In genomic region chr16:20547423-20547822, GRCm38 (mm10) we compare ENCODE assay signal across 7 mouse cellular contexts. TPM values are rescaled to one million over a fixed set of nuclear protein-coding genes. Genes with fewer than 3 reads are reported as not detected.
DNase-seq lines count a peak whose midpoint lies in the region; ATAC-seq lines count a peak whose summit lies in the region.

No protein-coding gene starts in this region.

- WGBS in neural tube, embryonic 11.5 days = 56% methylated on average over 5 of the region's 5 CpGs
- WGBS in forebrain, embryonic 15.5 days = 57% methylated on average over 5 of the region's 5 CpGs
- 48% methylated on average over 5 of the region's 5 CpGs for WGBS in lung, embryonic 15.5 days

- H3K9ac ChIP-seq in neural tube, embryonic 11.5 days (ENCODE audit: low read length) = no peak overlapping the region
- H3K9ac ChIP-seq in forebrain, embryonic 15.5 days (replicated peaks) = no peak overlapping the region
- peak overlapping the region; percentile 55; the same call in 1 of the 2 replicates for H3K9ac ChIP-seq in lung, embryonic 15.5 days

- H3K36me3 ChIP-seq in neural tube, embryonic 11.5 days (ENCODE audit: control insufficient read depth, insufficient read depth, low read length) = peaks cover 16% of the 10 kb centered on the region
- H3K36me3 ChIP-seq in forebrain, embryonic 15.5 days = peaks cover 46% of the 10 kb centered on the region
- H3K36me3 ChIP-seq in lung, embryonic 15.5 days = peaks cover 53% of the 10 kb centered on the region

- peak overlapping the region; percentile 89 for H3K4me2 ChIP-seq in neural tube, embryonic 11.5 days (ENCODE audit: low read depth)
- no peak overlapping the region for H3K4me2 ChIP-seq in forebrain, embryonic 15.5 days (replicated peaks)
- H3K4me2 ChIP-seq in lung, embryonic 15.5 days = peak overlapping the region; percentile 66

- H3K9me3 ChIP-seq in neural tube, embryonic 11.5 days (ENCODE audit: control insufficient read depth, low read length) = no peaks in the 10 kb centered on the region
- H3K9me3 ChIP-seq in forebrain, embryonic 15.5 days = no peaks in the 10 kb centered on the region
- H3K9me3 ChIP-seq in lung, embryonic 15.5 days = no peaks in the 10 kb centered on the region

- DNase-seq in neural tube, embryonic 11.5 days (ENCODE audit: low spot score) = no peak
- no peak for DNase-seq in neural tube, embryonic 10.5 days (ENCODE audit: extremely low spot score, low spot score)
- DNase-seq in right cerebral cortex, postnatal 10 days (ENCODE audit: low spot score in 2 of 2) = no peak
- no peak for DNase-seq in left cerebral cortex, adult 11 months (ENCODE audit: low spot score)
- DNase-seq in left cerebral cortex, postnatal 4 days = no peak

- H3K4me1 ChIP-seq in neural tube, embryonic 11.5 days (ENCODE audit: control insufficient read depth, insufficient read depth, low read length) = peaks cover 6% of the 10 kb centered on the region; the same call in 1 of the 2 replicates
- H3K4me1 ChIP-seq in forebrain, embryonic 15.5 days = peaks cover 16% of the 10 kb centered on the region
- H3K4me1 ChIP-seq in lung, embryonic 15.5 days = peaks cover 16% of the 10 kb centered on the region

- no peak overlapping the region for H3K4me3 ChIP-seq in neural tube, embryonic 11.5 days (ENCODE audit: low read depth, low read length)
- peak overlapping the region; percentile 61; the same call in 1 of the 2 replicates for H3K4me3 ChIP-seq in forebrain, embryonic 15.5 days
- peak overlapping the region; percentile 92 for H3K4me3 ChIP-seq in lung, embryonic 15.5 days

- ATAC-seq in neural tube, embryonic 11.5 days (ENCODE audit: insufficient read depth, low FRiP score, low TSS enrichment) = no peak
- ATAC-seq in forebrain, embryonic 15.5 days (replicated peaks) = no peak
- no peak for ATAC-seq in lung, embryonic 15.5 days (ENCODE audit: borderline replicate concordance, extremely low read depth, low FRiP score, low TSS enrichment)

- intact Hi-C loops in left cerebral cortex, postnatal 4 days (cut with DNase I) = no loop called here

- H3K27ac ChIP-seq in neural tube, embryonic 11.5 days (ENCODE audit: low read depth, low read length) = no peak overlapping the region
- H3K27ac ChIP-seq in forebrain, embryonic 15.5 days (replicated peaks) = no peak overlapping the region
- peak overlapping the region; percentile 72 for H3K27ac ChIP-seq in lung, embryonic 15.5 days

- no peaks in the 10 kb centered on the region for H3K27me3 ChIP-seq in neural tube, embryonic 11.5 days (ENCODE audit: control insufficient read depth, insufficient read depth, low read length)
- H3K27me3 ChIP-seq in forebrain, embryonic 15.5 days = no peaks in the 10 kb centered on the region
- H3K27me3 ChIP-seq in lung, embryonic 15.5 days = no peaks in the 10 kb centered on the region

RNA-seq across cellular contexts. Expression of gene Abcf3, which starts 1.0 kb away (rescaled TPM):
- polyA plus RNA-seq in neural tube, embryonic 11.5 days (2014; fragmentation: Nextera tagmentation; extraction: Ambion mirVana) = 59.5 and 61.3 TPM in 2 replicates
- polyA plus RNA-seq in forebrain, embryonic 15.5 days (2015; fragmentation: Nextera tagmentation; extraction: Ambion mirVana) = 74.0 and 74.5 TPM in 2 replicates
- polyA plus RNA-seq in lung, embryonic 15.5 days (2015; fragmentation: Nextera tagmentation; extraction: Ambion mirVana) = 53.0 and 57.9 TPM in 2 replicates
- 10 to 100 TPM; 74.7 to 94.0 TPM for total RNA-seq in left cerebral cortex, postnatal 4 days (2021)

RNA-seq across cellular contexts. Expression of gene Ap2m1, which starts 12.1 kb away (rescaled TPM):
- polyA plus RNA-seq in neural tube, embryonic 11.5 days (2014; fragmentation: Nextera tagmentation; extraction: Ambion mirVana) = 886 and 907 TPM in 2 replicates
- polyA plus RNA-seq in forebrain, embryonic 15.5 days (2015; fragmentation: Nextera tagmentation; extraction: Ambion mirVana) = 1,124 and 1,145 TPM in 2 replicates
- 615 and 636 TPM in 2 replicates for polyA plus RNA-seq in lung, embryonic 15.5 days (2015; fragmentation: Nextera tagmentation; extraction: Ambion mirVana)
- total RNA-seq in left cerebral cortex, postnatal 4 days (2021) = 100 to 1,000 TPM; 865 to 870 TPM

RNA-seq across cellular contexts. Expression of gene Dvl3, which starts 30.6 kb away (rescaled TPM):
- polyA plus RNA-seq in neural tube, embryonic 11.5 days (2014; fragmentation: Nextera tagmentation; extraction: Ambion mirVana) = 58.1 and 62.7 TPM in 2 replicates
- polyA plus RNA-seq in forebrain, embryonic 15.5 days (2015; fragmentation: Nextera tagmentation; extraction: Ambion mirVana) = 33.3 and 33.7 TPM in 2 replicates
- 17.4 and 21.7 TPM in 2 replicates for polyA plus RNA-seq in lung, embryonic 15.5 days (2015; fragmentation: Nextera tagmentation; extraction: Ambion mirVana)
- 100 to 1,000 TPM; 103 to 108 TPM for total RNA-seq in left cerebral cortex, postnatal 4 days (2021)

RNA-seq across cellular contexts. Expression of gene Vwa5b2, which starts 41.8 kb away (rescaled TPM):
- polyA plus RNA-seq in neural tube, embryonic 11.5 days (2014; fragmentation: Nextera tagmentation; extraction: Ambion mirVana) = 3.8 and 4.3 TPM in 2 replicates
- polyA plus RNA-seq in forebrain, embryonic 15.5 days (2015; fragmentation: Nextera tagmentation; extraction: Ambion mirVana) = 4.3 and 5.3 TPM in 2 replicates
- polyA plus RNA-seq in lung, embryonic 15.5 days (2015; fragmentation: Nextera tagmentation; extraction: Ambion mirVana) = 0.39 and 0.94 TPM in 2 replicates
- total RNA-seq in left cerebral cortex, postnatal 4 days (2021) = 10 to 100 TPM; 47.6 to 59.3 TPM

RNA-seq across cellular contexts. Expression of gene Eif2b5, which starts 48.8 kb away (rescaled TPM):
- polyA plus RNA-seq in neural tube, embryonic 11.5 days (2014; fragmentation: Nextera tagmentation; extraction: Ambion mirVana) = 130 and 137 TPM in 2 replicates
- 96.8 and 98.9 TPM in 2 replicates for polyA plus RNA-seq in forebrain, embryonic 15.5 days (2015; fragmentation: Nextera tagmentation; extraction: Ambion mirVana)
- polyA plus RNA-seq in lung, embryonic 15.5 days (2015; fragmentation: Nextera tagmentation; extraction: Ambion mirVana) = 106 TPM in 2 replicates
- total RNA-seq in left cerebral cortex, postnatal 4 days (2021) = 10 to 100 TPM; 66.8 to 67.8 TPM
